Mouse (Mus musculus) c-Kit-negative CD71-positive TER-119-positive erythroid progenitor cells, embryonic 14.5 days (primary cell): ENCODE data around the gene AC109138.7.
"Not testable (repeated sequence)": the region's sequence is repeated elsewhere in the genome, so short reads cannot be mapped to it uniquely, and the experiment has no call there.

ENCODE experiments used
- DNase-seq: peaks from one replicate; pipeline ENCODE4 v3.0.0-alpha.2; 2013; ENCODE audit warnings: low read depth, low spot score

AC109138.7 gene

DNA sequence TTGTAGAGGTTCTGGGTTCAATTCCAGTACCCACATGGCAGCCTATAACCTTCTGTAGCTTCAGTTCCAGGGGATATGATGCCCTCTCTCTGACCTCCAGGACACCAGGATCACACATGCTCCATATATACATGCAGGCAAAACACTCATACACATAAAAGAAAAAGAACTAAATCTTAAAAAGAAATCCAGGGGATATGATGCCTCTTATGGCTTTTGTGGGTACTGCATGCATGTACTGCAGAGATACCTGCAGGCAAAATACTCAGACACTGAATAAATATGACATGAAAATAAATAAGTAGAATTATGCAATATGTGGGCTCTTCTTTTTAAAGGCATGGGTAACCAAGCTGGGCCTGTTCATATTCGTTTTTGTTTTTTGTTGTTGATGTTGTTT is 32.9 kb downstream of the AC109138.7 start:
- DNase-seq = no peak

DNA sequence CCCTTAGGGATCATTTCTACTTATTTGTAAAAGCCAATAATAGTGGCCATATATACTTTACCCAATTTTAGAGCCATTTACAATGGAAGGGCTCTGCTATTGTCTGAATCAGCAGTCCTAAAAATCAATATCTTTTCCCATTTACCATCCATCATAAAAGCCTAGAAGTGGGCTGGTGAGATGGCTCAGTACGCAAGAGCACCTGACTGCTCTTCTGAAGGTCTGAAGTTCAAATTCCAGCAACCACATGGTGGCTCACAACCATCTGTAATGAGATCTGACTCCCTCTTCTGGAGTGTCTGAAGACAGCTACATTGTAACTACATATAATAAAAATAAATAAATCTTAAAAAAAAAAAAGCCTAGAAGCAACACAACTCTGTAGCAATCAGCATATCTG is 34.5 kb downstream of the AC109138.7 start:
- not testable (repeated sequence) for DNase-seq

DNA sequence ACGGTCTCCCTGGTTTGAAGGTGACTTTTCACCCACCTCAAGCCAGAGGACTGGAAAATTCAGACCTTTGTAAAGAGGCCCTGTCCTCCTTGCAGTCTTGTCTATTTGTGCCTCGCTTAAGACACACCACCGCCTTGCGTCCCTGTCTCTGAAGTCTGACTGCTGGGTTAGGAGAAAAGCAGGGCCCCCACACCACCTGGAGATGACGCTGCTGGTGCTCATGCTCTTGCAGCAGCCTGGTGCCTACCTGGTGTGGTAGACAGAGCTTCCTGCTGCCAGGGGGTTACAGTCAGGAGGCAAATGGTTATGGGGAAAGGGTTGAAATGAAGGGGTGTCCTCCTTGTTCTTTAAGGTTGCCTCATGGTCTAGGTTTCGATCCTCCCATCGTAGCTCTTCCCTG is 40.1 kb downstream of the AC109138.7 start:
- no peak for DNase-seq

DNA sequence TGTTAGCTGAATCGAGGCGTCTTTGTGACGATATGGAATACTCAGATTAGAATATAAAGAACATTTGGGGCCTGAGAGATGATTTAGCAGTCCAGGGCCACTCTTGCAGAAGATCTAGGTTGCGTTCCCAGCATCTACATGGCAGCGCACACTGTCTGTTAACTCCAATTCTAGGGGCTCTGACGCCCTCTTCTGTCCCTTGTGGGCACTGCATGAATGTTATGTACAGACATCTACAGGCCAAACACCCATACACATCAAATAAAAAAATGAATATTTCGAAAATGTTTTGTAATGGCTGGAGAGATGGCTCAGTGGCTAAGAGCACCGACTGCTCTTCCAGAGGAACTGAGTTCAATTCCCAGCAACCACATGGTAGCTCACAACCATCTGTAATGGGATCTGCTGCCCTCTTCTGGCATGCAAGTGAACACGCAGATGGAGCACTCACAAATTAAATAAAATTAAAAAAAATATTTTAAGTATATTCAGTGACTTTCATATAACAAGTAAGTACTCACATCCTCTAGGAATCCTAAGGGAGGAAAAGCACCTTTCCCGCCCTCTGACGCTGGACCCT is 41.5 kb downstream of the AC109138.7 start:
- DNase-seq = no peak

DNA sequence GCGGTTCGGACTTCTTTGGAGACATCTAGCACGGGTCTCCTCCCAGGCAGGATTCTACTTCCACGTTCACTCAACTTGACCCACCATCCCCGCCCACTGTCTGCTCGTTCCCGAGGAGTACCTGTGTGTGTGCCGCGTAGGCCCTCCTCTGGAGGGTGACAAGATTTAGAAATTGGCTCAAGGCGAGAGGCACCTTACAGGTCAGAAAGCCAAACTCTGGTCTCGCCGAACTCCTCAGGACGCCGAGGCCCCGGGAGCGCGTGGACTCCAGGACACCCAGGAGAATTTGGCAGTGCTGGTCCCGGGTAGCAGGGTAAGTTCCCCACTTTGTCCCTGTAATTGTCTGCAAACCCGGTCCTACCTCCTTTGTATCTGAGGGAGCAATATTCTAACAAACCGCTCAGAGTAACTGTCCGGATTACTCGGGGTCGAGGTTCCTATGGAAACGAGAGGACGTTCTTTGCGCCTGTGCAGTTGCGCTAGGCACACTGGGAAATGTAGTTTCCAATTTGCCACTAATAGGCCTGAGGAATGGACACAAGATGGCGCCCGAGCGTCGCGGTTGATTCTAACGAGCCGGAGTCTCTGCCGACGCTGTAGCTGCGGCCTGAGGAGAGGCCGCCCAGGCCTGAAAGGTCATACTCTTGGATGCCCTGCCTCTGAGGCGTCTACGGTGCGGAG is 43.2 kb downstream of the AC109138.7 start:
- DNase-seq = peak; percentile 87

DNA sequence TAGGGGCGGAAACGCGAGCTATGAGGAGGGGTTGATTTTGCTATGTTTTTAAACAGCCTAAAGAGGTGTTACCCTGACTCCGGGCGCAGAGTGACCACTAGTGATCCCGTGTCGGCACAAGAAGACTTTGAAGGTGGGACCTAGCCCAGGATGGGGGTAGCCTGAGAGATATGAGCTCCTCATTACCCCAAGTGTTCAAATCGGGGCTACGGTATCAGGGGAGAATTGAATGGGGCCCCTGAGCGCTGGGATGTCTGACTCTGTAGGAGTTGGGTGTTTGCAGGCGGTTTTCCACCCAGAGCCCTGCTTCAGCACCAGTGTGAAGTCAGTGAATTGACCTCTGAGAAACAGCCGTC is 43.7 kb downstream of the AC109138.7 start:
- no peak for DNase-seq

DNA sequence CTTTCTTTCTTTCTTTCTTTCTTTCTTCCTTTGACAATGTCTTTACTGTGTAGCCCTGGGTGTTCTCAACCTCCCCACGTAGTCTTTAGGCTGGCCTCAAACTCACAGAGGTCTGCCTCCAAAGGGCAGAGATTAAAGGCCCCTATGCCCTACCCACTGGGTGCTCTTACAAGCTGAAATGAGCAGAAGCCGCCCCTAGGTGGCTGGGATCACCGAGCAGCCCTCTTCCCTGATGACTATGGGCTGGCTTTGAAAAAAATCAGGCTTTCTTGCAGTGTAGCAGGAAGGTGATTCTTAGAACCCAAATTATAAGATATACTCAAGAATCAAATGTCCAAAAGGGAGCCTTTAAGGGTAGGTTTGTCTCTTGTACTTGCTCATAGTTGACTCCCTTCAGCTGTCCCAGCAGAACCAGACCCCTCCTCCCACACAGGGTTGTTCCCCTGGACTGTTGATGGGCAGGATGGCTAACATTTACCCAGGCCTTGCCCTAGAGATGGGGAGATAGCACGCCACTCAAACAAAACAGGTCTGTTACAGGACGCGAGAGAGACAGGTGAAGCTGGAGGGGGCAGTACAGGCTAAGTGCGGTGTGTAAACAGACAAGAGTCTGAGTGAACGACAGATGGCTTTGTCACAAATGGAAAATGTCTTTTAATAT is 47.0 kb downstream of the AC109138.7 start:
- no peak for DNase-seq

DNA sequence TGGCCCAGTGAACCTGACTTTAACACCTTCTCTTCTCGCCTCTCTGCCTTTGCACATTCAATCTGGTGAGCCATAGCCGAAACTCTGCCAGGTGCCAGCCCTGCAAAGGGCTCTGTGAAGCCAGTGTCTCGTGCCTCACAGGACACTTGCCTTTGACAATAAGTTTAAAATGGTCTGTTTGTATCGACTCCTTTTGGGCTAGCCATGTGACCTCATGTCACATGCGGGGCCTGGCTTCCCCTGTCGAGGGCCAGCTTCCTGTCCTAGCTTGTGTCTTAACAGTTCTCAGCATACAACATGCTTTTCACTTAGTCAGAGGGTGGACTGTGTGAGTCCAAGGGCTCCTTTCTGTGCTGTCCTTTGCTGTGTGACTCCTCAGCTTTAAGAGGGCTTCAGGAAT is 48.6 kb downstream of the AC109138.7 start:
- no peak for DNase-seq

DNA sequence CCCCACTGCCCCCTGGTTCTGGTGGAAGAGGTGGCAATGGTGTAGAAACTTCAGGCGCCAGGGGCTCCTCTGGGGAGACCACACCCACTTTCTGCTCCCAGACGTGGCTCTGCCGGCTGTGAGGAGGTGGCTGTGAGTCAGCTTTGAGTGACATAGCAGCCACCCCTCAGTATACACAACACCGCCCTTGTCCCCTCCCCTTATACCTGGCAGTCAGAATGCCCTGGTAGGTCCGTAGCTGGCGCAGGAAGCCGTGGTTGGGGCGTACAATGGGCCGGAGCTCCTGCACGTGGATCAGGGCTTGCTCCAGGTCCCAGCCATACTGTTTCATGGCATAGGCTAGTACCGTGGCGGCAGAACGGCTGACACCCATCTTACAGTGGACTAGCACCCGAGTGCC is 49.5 kb downstream of the AC109138.7 start:
- no peak for DNase-seq

DNA sequence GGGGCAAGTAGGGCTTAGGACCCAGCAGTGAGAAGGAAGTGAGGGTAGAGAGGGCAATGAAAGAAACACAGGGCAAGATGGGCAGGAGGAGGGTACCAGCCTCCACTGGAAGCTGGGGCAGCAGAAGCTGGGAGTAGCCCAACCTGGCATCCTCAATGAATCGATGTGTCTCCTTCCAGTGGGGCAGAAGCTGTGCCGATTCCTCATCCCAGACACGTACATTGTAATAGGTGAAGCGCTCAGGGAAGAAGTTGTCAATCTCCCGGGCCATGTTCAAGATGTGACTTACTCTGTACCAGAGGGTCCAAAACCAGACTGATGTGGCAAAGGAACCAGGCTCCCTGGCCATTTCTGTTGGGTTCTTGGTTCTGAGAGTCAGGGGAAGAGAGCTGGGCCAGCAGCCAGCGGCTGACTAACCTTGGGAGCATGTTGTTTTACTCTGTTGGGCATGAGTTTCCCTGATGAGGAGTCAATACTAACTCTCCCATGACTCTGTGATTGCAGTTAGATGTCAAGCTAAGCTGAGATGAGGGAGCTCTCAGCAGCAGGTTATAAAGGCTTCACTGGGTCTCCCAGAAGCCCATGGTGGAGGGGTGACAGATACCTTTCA is 50.1 kb downstream of the AC109138.7 start:
- no peak for DNase-seq

DNA sequence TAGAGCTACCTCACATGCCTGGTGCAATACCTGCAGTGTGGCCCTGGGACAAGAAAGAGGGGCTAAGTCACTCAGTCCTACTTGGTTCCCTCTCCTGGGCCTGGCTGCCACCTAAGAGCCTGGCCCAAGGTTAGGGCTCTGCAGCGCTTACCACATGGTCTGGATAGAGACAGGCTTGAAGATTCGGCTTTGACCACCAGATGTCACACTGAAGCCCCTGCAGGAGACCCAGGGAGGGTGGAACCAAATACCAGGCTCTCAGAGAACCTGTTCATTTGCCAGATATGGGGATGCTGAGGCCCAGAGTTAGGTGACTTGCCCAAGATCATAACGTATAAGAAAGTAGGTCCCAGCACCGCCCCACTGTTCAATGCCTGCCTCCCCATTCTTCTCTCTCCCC is 51.8 kb downstream of the AC109138.7 start:
- DNase-seq = no peak

DNA sequence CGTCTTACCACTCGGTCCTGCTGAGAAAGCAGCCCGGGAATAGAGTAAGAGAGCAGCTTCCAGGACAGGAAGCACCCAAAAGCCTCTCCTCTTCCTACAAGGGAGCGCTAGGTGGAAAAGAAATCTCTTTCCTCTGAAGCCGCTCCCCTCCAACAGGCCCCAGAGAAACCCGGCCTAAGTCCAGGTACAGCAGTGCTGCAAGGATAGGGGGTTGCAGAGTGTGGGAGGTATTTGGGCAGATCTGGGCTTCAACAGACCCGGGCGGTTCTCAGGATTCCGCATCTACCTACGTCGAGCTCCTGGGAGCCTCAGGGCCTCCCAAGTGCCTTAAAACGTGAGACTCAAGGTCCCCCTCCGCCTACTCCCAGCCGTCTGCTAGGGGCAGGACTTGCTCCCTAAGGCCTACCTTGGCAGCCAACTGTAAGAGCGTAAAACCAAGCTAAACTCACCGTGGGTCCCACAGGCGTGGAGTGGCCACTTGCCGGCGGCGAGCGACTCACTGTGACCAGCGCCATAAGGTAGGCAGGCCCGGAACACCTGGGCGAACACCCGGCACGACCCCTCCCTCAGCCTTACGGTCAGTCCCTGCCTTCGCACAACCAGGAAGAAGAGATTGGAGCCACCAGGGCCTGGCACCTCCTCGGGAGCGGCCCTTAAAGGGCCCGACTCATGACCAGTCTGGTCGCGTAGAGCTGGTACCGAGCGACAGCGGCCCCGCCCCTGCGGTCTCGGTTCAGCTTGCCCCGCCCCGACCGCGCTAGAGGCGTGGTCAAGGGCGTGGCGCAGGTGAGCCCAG is 54.6 kb downstream of the AC109138.7 start, which contains the start of gene Ssh3:
Ssh3 (minus strand) TSS at position 615 of the 796 bp plus-strand sequence.
- DNase-seq = no peak

DNA sequence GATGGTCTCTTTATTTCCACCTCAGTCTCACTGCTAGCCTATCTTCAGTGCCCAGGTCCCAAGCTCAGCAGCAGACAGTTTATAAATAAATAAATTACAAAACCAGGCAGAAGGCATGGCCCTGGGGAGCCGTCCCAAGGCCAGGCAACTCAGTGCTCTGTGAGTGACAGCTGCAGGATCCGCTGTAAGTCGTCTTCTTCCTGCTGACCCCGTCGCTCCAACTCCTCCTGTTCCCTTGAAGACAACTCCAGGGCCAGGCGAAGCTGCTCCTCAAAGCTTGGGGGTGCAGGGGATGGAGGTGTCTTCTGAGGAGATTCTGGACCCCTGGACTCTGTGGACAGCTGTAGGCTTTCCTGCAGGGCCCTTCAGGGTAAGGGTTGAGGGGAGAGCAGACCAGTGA is 56.0 kb downstream of the AC109138.7 start:
- no peak for DNase-seq

DNA sequence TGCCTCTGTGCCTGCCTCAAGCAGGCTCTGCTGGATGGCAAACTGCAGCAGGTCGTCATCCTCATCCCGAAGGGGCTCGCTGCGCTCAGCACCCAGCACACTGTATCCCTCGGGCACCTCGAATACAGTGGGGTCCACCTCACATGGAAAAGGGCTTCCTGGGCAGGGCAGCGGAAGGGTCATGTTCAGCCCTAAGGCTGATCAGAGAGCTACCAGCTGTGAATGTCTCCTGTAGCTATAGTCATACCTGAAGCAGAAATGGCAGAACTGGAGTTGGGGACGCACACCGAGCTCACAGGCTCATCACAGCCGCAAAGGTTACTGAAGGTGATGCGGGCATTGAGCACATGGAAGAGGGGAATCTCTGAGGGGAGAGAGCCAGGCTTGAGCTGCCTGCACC is 56.8 kb downstream of the AC109138.7 start:
- DNase-seq = no peak

DNA sequence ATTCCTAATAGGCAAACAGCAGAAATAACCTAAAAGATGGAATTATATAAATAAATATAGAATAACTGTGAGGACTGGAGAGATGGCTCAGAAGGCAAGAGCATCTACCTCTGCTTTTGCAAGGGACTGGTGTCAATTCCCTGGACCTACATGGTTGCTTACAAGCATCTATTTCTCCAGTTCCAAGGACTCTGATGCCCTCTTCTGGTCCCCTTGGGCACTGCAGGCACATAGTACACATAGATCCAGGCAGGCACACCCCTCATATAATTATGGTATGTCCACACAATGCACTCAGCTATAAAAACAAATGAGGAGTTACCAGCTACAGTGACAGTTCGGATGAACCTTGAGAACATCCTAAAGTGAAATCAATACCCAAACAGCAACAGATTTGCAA is 65.3 kb downstream of the AC109138.7 start:
- DNase-seq = peak; percentile 28

DNA sequence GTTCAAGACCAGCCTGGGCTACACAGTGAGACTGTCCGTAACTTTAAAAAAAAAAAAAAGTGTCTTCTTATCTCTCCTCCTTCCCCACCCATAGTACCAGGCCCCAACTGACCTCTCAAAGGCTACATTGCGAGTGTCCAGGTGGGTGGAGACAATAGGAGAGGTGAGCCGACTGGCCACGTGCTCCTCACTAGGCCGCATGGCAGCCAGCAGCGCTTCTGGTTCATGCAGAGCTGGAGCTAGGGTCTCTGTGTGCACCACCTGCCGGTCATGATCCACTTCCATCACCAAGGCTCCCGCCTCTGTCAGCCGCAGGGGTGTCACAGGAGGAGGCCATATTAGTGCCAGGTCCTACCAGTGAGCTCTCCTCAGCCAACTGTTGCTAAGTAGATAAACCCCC is 66.3 kb downstream of the AC109138.7 start:
- no peak for DNase-seq
